Mouse (Mus musculus) liver, embryonic 16.5 days (tissue): ENCODE data around the gene Fra10ac1. TPM values are rescaled to one million over a fixed set of nuclear protein-coding genes. Genes with fewer than 3 reads are reported as not detected.

Experiments used
- ATAC-seq: fragments of 200-750 bp; cut with Nextera tagmentation; 2 replicates; pipeline ENCODE4 v1.8.0; 2017; ENCODE audit warnings: low read depth, mild to moderate bottlenecking, moderate number of reproducible peaks, moderate library complexity
- H3K27ac ChIP-seq: fragments of 300-500 bp; sonication (generic); 2 replicates; pipeline ENCODE4 v1.5.1; 2014; ENCODE audit warnings: mild to moderate bottlenecking, low read length
- H3K27me3 ChIP-seq: fragments of 300-500 bp; sonication (generic); 2 replicates; pipeline ENCODE4 v1.6.1; 2014; ENCODE audit warnings: low read depth, low read length, mixed read lengths; ENCODE audit not compliant: control insufficient read depth, insufficient read depth
- H3K36me3 ChIP-seq: fragments of 300-500 bp; sonication (generic); 2 replicates; pipeline ENCODE4 v1.6.1; 2014; ENCODE audit warnings: mild to moderate bottlenecking; ENCODE audit not compliant: control insufficient read depth, insufficient read depth
- H3K4me1 ChIP-seq: fragments of 300-500 bp; sonication (generic); 2 replicates; pipeline ENCODE4 v1.6.1; 2014; ENCODE audit warnings: low read depth, low read length, mixed read lengths; ENCODE audit not compliant: control insufficient read depth
- H3K4me2 ChIP-seq: fragments of 300-500 bp; sonication (generic); 2 replicates; pipeline ENCODE4 v1.6.1; 2014; ENCODE audit warnings: low read depth, low read length, mixed read lengths
- H3K4me3 ChIP-seq: fragments of 300-500 bp; sonication (generic); 2 replicates; pipeline ENCODE4 v1.5.1; 2014; ENCODE audit warnings: low read depth, mild to moderate bottlenecking, low read length
- H3K9ac ChIP-seq: fragments of 300-500 bp; sonication (generic); 2 replicates; pipeline ENCODE4 v1.6.1; 2014; ENCODE audit warnings: low read depth, low read length
- H3K9me3 ChIP-seq: fragments of 300-500 bp; sonication (generic); replicated peaks from 2 replicates; pipeline ENCODE4 v1.6.1; 2016; ENCODE audit warnings: low read length; ENCODE audit not compliant: control insufficient read depth
- WGBS: fragments of 180-500 bp; shearing (Covaris S2); extraction: QIAGEN DNeasy Blood & Tissue Kit; methylation state at CpG from one replicate; pipeline ENCODE4 v1.1.7; 2014; ENCODE audit not compliant: insufficient replicate concordance; 5-methylcytosine and 5-hydroxymethylcytosine counted together
- polyA plus RNA-seq: library from polyadenylated mRNA; unstranded; fragments of >200 nt; fragmentation: Nextera tagmentation; extraction: Ambion mirVana; gene quantifications from 2 replicates; pipeline ENCODE4 v1.2.1, GENCODE M21; 2015

The Fra10ac1 gene
- polyA plus RNA-seq, 1 experiment from 2014 or later = 9.9 TPM

DNA sequence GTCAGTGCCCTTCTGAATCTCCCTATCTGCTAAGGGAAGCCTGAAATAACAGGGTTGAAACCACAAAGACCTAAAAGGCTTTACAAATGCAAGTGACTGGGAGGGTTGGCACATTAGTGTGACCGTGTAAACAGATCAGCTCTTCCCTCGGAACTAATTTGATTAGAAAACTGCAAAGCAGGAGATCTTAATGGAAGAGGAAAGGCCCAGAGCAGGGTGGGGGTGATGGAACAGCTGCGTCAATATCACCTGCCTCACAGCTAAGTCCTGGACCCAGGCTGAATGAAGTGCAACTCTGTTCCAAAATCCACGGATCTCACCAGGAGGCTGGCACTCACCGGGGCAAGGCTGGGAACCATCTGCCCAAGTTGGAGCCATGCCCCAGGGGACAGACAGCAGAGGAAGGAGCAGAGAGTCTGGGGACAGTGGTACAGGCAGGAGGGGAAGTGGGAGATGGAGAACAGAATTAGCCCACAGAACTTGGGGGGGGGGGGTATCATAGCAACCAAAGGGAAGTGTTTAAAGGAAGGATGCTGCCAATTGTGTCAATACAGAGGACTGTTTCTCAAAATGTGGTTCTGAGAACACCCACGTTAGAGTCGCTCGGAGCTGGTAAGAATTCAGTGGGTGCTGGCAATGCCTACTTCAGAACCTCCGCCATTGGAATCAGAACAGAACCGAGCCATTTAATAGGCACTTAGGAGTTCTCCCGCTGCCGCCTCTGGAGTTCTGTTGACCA lies 14.4 kb upstream of the Fra10ac1 start:
- no peak for ATAC-seq

DNA sequence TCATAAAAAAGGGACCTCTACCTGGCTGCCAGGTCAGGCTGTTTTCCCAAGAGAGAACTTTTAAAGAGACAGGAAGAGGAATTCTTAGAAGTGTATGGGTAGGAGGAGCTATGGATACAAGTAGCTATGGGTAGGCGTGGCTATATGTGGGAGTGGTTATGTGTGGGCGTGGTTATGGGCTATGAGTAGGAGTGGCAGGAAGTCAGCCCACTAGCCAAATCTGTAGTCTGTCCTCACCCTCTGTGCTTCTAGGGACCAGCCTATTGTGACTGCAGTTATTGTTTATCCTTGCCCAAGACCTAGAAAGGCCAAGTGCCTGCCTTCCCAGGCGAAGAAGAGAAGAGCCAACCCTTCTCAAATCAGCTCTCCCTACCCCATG lies 13.9 kb upstream of the Fra10ac1 start:
- H3K36me3 ChIP-seq = no peaks in the 10 kb centered on the region
- H3K4me3 ChIP-seq = no peak overlapping the region
- no peak overlapping the region for H3K4me2 ChIP-seq
- WGBS = 22% methylated on average over 3 of the region's 3 CpGs
- no peak overlapping the region for H3K9ac ChIP-seq
- no peaks in the 10 kb centered on the region for H3K9me3 ChIP-seq
- no peak for ATAC-seq
- H3K27me3 ChIP-seq = no peaks in the 10 kb centered on the region
- H3K27ac ChIP-seq = no peak overlapping the region
- no peaks in the 10 kb centered on the region for H3K4me1 ChIP-seq

More for the DNA sequence above, 14.4 kb upstream of the Fra10ac1 start:
- Histone ChIP-seq H3K9me3 (no peaks in the 10 kb centered on the region), H3K4me2 (no peak overlapping the region), H3K9ac (no peak overlapping the region), H3K27me3 (no peaks in the 10 kb centered on the region), H3K4me3 (no peak overlapping the region), H3K27ac (no peak overlapping the region), H3K4me1 (no peaks in the 10 kb centered on the region), H3K36me3 (no peaks in the 10 kb centered on the region)
- 50% methylated on average over 12 of the region's 12 CpGs for WGBS

- Histone ChIP-seq H3K27me3 (no peaks in the 10 kb centered on the region), H3K36me3 (no peaks in the 10 kb centered on the region), H3K4me2 (no peak overlapping the region), H3K27ac (no peak overlapping the region), H3K9me3 (no peaks in the 10 kb centered on the region), H3K9ac (no peak overlapping the region), H3K4me3 (no peak overlapping the region), H3K4me1 (no peaks in the 10 kb centered on the region)
- 62% methylated on average over 5 of the region's 5 CpGs for WGBS
- no peak for ATAC-seq
Observed at GRCm38 (mm10) chr19:38236526-38236925, 12.6 kb upstream of the Fra10ac1 start.

- Histone ChIP-seq H3K4me3 (no peak overlapping the region), H3K27ac (no peak overlapping the region), H3K4me2 (no peak overlapping the region), H3K9ac (no peak overlapping the region), H3K27me3 (no peaks in the 10 kb centered on the region), H3K9me3 (no peaks in the 10 kb centered on the region; the same call in 1 of the 2 replicates), H3K36me3 (no peaks in the 10 kb centered on the region), H3K4me1 (no peaks in the 10 kb centered on the region)
- no peak for ATAC-seq
- WGBS = 31% methylated on average over 4 of the region's 4 CpGs
Observed at GRCm38 (mm10) chr19:38232516-38232915, 8.6 kb upstream of the Fra10ac1 start.

DNA sequence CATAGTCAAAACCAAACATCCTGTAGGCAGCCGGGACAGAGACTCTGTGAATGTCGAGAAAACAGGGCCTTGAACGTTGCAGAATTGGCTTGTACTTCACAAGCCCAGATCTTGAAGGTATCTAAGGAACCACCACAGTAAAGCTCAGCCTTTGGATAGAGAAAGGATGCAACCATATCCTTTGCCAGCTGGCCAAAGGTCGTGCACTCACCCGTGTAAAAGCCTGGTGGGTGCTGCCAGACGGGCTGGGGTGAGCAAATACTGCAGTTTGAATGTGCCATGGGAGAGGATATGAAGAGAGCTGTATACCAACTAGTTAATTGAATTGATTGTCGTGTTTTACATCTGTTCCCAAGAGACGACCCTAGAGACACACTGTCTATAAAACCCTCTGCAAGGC lies 8.1 kb upstream of the Fra10ac1 start:
- no peak overlapping the region for H3K27ac ChIP-seq
- ATAC-seq = no peak
- 31% methylated on average over 8 of the region's 8 CpGs for WGBS

DNA sequence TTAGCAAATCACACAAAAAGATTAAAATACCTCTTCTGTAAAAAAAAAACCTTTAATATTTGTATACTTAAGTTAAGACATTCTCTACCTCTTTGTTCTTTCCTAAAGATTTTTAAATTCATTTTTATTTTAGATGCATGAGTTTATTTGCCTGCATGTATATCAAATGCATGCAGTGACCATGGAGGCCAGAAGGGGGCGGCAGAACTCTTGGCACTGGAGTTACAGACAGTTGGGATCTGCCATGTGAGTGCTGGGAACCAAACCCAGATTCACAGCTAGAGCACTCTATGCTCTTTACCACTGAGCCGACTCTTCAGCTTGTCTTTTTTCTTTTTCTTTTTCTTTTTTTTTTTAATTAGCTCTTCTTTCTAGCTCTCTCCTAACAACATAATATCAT lies 4.7 kb upstream of the Fra10ac1 start:
- no peak overlapping the region for H3K27ac ChIP-seq
- no peaks in the 10 kb centered on the region for H3K36me3 ChIP-seq
- no peak overlapping the region for H3K4me3 ChIP-seq
- H3K9ac ChIP-seq = no peak overlapping the region
- no peaks in the 10 kb centered on the region; the same call in 1 of the 2 replicates for H3K9me3 ChIP-seq
- ATAC-seq = no peak
- peaks cover 6% of the 10 kb centered on the region; the same call in 1 of the 2 replicates for H3K4me1 ChIP-seq
- H3K4me2 ChIP-seq = no peak overlapping the region
- no peaks in the 10 kb centered on the region for H3K27me3 ChIP-seq
- WGBS = 43% methylated on average over 2 of the region's 2 CpGs

More for the DNA sequence above, 8.1 kb upstream of the Fra10ac1 start:
- Histone ChIP-seq H3K9ac (no peak overlapping the region), H3K9me3 (no peaks in the 10 kb centered on the region; the same call in 1 of the 2 replicates), H3K4me2 (no peak overlapping the region), H3K36me3 (no peaks in the 10 kb centered on the region), H3K4me1 (no peaks in the 10 kb centered on the region), H3K4me3 (no peak overlapping the region), H3K27me3 (no peaks in the 10 kb centered on the region)

DNA sequence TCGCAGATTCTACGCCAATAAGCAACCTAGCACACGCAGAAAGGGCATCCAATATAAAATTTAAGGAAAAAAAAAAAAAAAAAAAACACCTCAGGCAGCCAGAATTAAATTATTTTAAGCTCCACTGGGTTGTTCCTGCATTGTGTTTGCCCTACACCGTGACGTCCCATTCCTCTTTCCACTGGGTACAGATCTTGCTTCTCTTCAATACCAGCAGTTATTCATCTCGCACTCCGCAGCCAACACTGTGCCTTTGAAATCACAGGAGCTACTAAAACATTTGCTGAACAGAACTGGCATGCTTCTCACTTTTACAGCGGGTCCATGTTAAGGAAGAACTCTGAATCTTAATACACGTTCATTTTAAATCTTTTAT lies 717 bp upstream of the Fra10ac1 start:
- H3K9ac ChIP-seq = peak overlapping the region; percentile 74; the same call in 1 of the 2 replicates
- no peak for ATAC-seq
- no peaks in the 10 kb centered on the region; the same call in 1 of the 2 replicates for H3K9me3 ChIP-seq
- peak overlapping the region; percentile 71 for H3K4me2 ChIP-seq
- peaks cover 10% of the 10 kb centered on the region for H3K4me1 ChIP-seq
- H3K36me3 ChIP-seq = no peaks in the 10 kb centered on the region
- peak overlapping the region; percentile 70 for H3K4me3 ChIP-seq
- 21% methylated on average over 9 of the region's 9 CpGs for WGBS
- H3K27ac ChIP-seq = no peak overlapping the region
- H3K27me3 ChIP-seq = no peaks in the 10 kb centered on the region

DNA sequence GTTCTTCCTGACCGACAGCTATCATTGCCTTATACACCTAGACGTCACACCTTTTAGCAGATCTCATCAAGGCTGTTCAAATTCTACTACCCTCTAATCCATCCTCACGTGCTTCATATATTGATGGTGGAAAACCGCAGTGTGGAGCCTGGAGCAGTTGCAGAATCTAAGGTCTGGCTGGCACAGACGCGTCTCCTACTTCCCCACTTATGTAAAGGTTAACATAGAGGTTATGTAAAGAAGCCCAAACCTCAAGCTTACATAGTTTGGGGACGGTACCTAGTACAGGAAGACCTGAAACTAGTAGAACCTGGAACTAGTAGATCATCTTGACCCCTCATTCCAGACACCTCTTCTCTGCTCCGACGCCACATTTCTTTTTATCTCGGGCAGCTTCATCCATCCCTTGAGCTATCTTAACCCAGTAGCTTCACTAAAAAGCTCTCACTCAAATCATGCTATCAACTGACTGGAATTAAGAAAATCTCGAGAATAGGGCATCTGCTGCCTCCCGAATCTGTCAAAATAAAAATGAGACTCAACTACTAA lies 526 bp downstream of the Fra10ac1 start:
- Histone ChIP-seq H3K36me3 (peaks cover 2% of the 10 kb centered on the region; the same call in 1 of the 2 replicates), H3K4me2 (peak overlapping the region; percentile 71), H3K4me3 (peak overlapping the region; percentile 70), H3K27me3 (no peaks in the 10 kb centered on the region), H3K4me1 (peaks cover 10% of the 10 kb centered on the region), H3K9me3 (no peaks in the 10 kb centered on the region), H3K27ac (peak overlapping the region; percentile 67), H3K9ac (peak overlapping the region; percentile 74)
- WGBS = 5% methylated on average over 12 of the region's 12 CpGs
- ATAC-seq = peak; percentile 33

DNA sequence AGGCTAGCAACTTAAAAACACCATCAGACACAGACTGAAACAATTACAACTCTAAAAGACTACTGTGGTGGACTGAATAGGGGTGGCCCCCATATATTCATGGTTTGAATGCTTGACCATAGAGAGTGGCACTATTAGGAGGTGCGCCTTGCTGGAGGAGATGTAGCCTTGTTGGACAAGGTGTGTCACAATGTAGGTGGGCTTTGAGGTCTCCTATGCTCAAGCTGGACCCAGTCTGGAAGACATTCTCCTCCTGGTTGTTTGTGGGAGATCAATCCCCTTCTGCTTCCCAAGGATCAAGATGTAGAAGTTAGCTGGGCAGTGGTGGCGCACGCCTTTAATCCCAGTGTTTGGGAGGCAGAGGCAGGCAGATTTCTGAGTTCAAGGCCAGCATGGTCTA lies 6.3 kb downstream of the Fra10ac1 start:
- 85% methylated on average over 3 of the region's 3 CpGs for WGBS

More for the DNA sequence above, 6.3 kb downstream of the Fra10ac1 start:
- H3K9ac ChIP-seq = no peak overlapping the region
- no peak overlapping the region for H3K4me3 ChIP-seq
- H3K4me2 ChIP-seq = no peak overlapping the region
- no peaks in the 10 kb centered on the region for H3K9me3 ChIP-seq
- peaks cover 6% of the 10 kb centered on the region; the same call in 1 of the 2 replicates for H3K36me3 ChIP-seq
- H3K4me1 ChIP-seq = no peaks in the 10 kb centered on the region
- ATAC-seq = no peak
- no peaks in the 10 kb centered on the region for H3K27me3 ChIP-seq
- H3K27ac ChIP-seq = no peak overlapping the region
